Comparison of ENCODE assay signal across 11 mouse cellular contexts in the genomic region with DNA sequence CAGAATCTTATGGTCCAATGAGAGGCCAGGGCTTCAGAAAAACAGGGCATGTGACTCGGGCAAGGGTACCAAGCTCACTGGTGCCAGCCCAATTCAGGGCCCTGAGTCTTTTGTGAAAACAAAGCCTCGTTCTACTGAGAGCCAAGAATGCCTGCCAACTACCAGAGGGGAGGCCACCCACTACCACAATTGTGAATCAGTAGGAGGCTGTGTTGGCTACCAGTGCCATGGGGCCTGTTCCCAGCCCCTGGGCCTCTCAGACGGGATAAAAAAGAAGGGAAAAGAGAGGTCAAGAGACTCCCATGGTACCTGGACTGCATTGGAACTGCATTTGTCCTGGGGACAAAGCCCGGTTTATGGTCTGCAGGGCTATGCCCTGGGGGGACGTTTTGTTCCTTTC. TPM values are rescaled to one million over a fixed set of nuclear protein-coding genes. Genes with fewer than 3 reads are reported as not detected.
DNase-seq lines count a peak whose midpoint lies in the region; ATAC-seq and TF ChIP-seq lines count a peak whose summit lies in the region.
"Had no signal": no experiment of that assay in that cellular context is flagged by ENCODE, and none has a peak within 500 bp of the region (broad histone marks: within the 10 kb centered on the region; RNA-seq: fewer than 3 reads in every experiment).

No protein-coding gene starts in this region.

- H3K27me3 ChIP-seq in midbrain, embryonic 13.5 days: peaks cover 7% of the 10 kb centered on the region; the same call in 1 of the 2 replicates
- H3K27me3 ChIP-seq in midbrain, embryonic 11.5 days (ENCODE audit: control insufficient read depth, insufficient read depth, low read length): no peaks in the 10 kb centered on the region; the same call in 1 of the 2 replicates
- H3K27me3 ChIP-seq in intestine, postnatal 0 days (replicated peaks; ENCODE audit: control insufficient read depth, insufficient read depth, low read length): 0 out of 2 replicates have a peak, but pooled peaks cover 5% of the 10 kb centered on the region

- no peak overlapping the region for H3K4me2 ChIP-seq in midbrain, embryonic 13.5 days (replicated peaks)
- no peak overlapping the region for H3K4me2 ChIP-seq in midbrain, embryonic 11.5 days
- H3K4me2 ChIP-seq in intestine, postnatal 0 days (replicated peaks; ENCODE audit: low read depth): no peak overlapping the region
- H3K4me2 ChIP-seq: intestine, embryonic 15.5 days had no signal

- no peak overlapping the region for H3K27ac ChIP-seq in midbrain, embryonic 13.5 days
- H3K27ac ChIP-seq in midbrain, embryonic 11.5 days (ENCODE audit: low read depth, low read length): no peak overlapping the region
- H3K27ac ChIP-seq in intestine, postnatal 0 days (ENCODE audit: low read depth, low read length): no peak overlapping the region
- H3K27ac ChIP-seq: intestine, embryonic 15.5 days; limb, embryonic 10.5 days had no signal

- DNase-seq in midbrain, embryonic 11.5 days (ENCODE audit: low spot score, missing footprints): no peak
- DNase-seq in frontal cortex, postnatal 10 days (ENCODE audit: low spot score in 2 of 2): peak; percentile 53 to 75
- peak; percentile 74 for DNase-seq in left cerebral cortex, adult 11 months (ENCODE audit: low spot score)
- DNase-seq in right cerebral cortex, postnatal 36 days (ENCODE audit: low spot score in 2 of 2): peak; percentile 55 to 65
- no peak for DNase-seq in ovary, postnatal 36 days (ENCODE audit: low spot score)
- DNase-seq: heart, adult 18-20 months; thymus, adult 2 months had no signal

- H3K36me3 ChIP-seq in midbrain, embryonic 13.5 days: no peaks in the 10 kb centered on the region
- no peaks in the 10 kb centered on the region for H3K36me3 ChIP-seq in midbrain, embryonic 11.5 days (ENCODE audit: control insufficient read depth, insufficient read depth, low read length)
- no peaks in the 10 kb centered on the region for H3K36me3 ChIP-seq in intestine, postnatal 0 days (ENCODE audit: control insufficient read depth, insufficient read depth)
- H3K36me3 ChIP-seq: intestine, embryonic 15.5 days; limb, embryonic 10.5 days had no signal

- 54% methylated on average over 5 of the region's 5 CpGs for WGBS in midbrain, embryonic 13.5 days
- 59% methylated on average over 5 of the region's 5 CpGs for WGBS in midbrain, embryonic 11.5 days
- WGBS in intestine, postnatal 0 days: 60% methylated on average over 5 of the region's 5 CpGs

- peak; percentile 51; the same call in 1 of the 2 replicates for ATAC-seq in midbrain, embryonic 13.5 days
- ATAC-seq in midbrain, embryonic 11.5 days (ENCODE audit: low FRiP score): no peak
- no peak for ATAC-seq in intestine, postnatal 0 days
- ATAC-seq: intestine, embryonic 15.5 days had no signal

- H3K4me3 ChIP-seq in midbrain, embryonic 13.5 days (replicated peaks): no peak overlapping the region
- H3K4me3 ChIP-seq in midbrain, embryonic 11.5 days (ENCODE audit: low read depth, low read length): no peak overlapping the region
- H3K4me3 ChIP-seq in intestine, postnatal 0 days (ENCODE audit: low read depth, low read length): no peak overlapping the region
- H3K4me3 ChIP-seq: intestine, embryonic 15.5 days; limb, embryonic 10.5 days had no signal

- TF ChIP-seq CTCF in intestine, postnatal 0 days (IDR thresholded peaks at IDR 0.05; ENCODE audit: low read depth): no peak

- no peaks in the 10 kb centered on the region for H3K9me3 ChIP-seq in midbrain, embryonic 13.5 days
- H3K9me3 ChIP-seq in midbrain, embryonic 11.5 days (ENCODE audit: control insufficient read depth, low read length): no peaks in the 10 kb centered on the region
- H3K9me3 ChIP-seq in intestine, postnatal 0 days (ENCODE audit: control insufficient read depth): no peaks in the 10 kb centered on the region
- H3K9me3 ChIP-seq: intestine, embryonic 15.5 days; limb, embryonic 10.5 days had no signal

- H3K4me1 ChIP-seq in midbrain, embryonic 13.5 days (replicated peaks): peaks cover 9% of the 10 kb centered on the region; the same call in 1 of the 2 replicates
- H3K4me1 ChIP-seq in midbrain, embryonic 11.5 days (ENCODE audit: control insufficient read depth, insufficient read depth, low read length): no peaks in the 10 kb centered on the region
- H3K4me1 ChIP-seq in intestine, postnatal 0 days (replicated peaks; ENCODE audit: control insufficient read depth, insufficient read depth, low read length): peaks cover 4% of the 10 kb centered on the region; the same call in 1 of the 2 replicates
- H3K4me1 ChIP-seq: intestine, embryonic 15.5 days had no signal

- no peak overlapping the region for H3K9ac ChIP-seq in midbrain, embryonic 13.5 days (replicated peaks)
- H3K9ac ChIP-seq in midbrain, embryonic 11.5 days (ENCODE audit: low read length): no peak overlapping the region
- H3K9ac ChIP-seq in intestine, postnatal 0 days (ENCODE audit: low read depth, low read length): no peak overlapping the region
- H3K9ac ChIP-seq: intestine, embryonic 15.5 days had no signal

RNA-seq across cellular contexts. Expression of gene 2310022B05Rik, which starts 41.9 kb away (rescaled TPM):
- 15.7 and 18.1 TPM in 2 replicates for polyA plus RNA-seq in midbrain, embryonic 13.5 days (2015; fragmentation: Nextera tagmentation; extraction: Ambion mirVana)
- 17.4 and 21.2 TPM in 2 replicates for polyA plus RNA-seq in midbrain, embryonic 11.5 days (2014; fragmentation: Nextera tagmentation; extraction: Ambion mirVana)
- polyA plus RNA-seq in intestine, postnatal 0 days (2015; fragmentation: Nextera tagmentation; extraction: Ambion mirVana): 22.1 and 22.6 TPM in 2 replicates

RNA-seq across cellular contexts. Expression of gene Capn9, which starts 45.3 kb away (rescaled TPM):
- 0.07 and 0.10 TPM in 2 replicates for polyA plus RNA-seq in midbrain, embryonic 13.5 days (2015; fragmentation: Nextera tagmentation; extraction: Ambion mirVana)
- polyA plus RNA-seq in midbrain, embryonic 11.5 days (2014; fragmentation: Nextera tagmentation; extraction: Ambion mirVana): not detected in 2 replicates
- polyA plus RNA-seq in intestine, postnatal 0 days (2015; fragmentation: Nextera tagmentation; extraction: Ambion mirVana): 2.0 and 2.7 TPM in 2 replicates
- polyA plus RNA-seq: limb, embryonic 10.5 days had no signal

RNA-seq across cellular contexts. Expression of gene Agt, which starts 51.7 kb away (rescaled TPM):
- polyA plus RNA-seq in midbrain, embryonic 13.5 days (2015; fragmentation: Nextera tagmentation; extraction: Ambion mirVana): not detected in 2 replicates
- not detected in 2 replicates for polyA plus RNA-seq in midbrain, embryonic 11.5 days (2014; fragmentation: Nextera tagmentation; extraction: Ambion mirVana)
- polyA plus RNA-seq in intestine, postnatal 0 days (2015; fragmentation: Nextera tagmentation; extraction: Ambion mirVana): 11.3 and 11.8 TPM in 2 replicates
- polyA plus RNA-seq: limb, embryonic 10.5 days had no signal

Comparison
In these comparisons a context has a peak if more than half of its experiments do, and no peak if none do; other contexts are left out.
1. DNase-seq: peak in frontal cortex, postnatal 10 days (2 of 2), left cerebral cortex, adult 11 months (single experiment) and right cerebral cortex, postnatal 36 days (2 of 2); none in midbrain, embryonic 11.5 days (single experiment) and ovary, postnatal 36 days (single experiment).
2. RNA of gene Agt, which starts 51.7 kb away (polyA plus RNA-seq): 11.3 to 11.8 TPM in intestine, postnatal 0 days; not detected in midbrain, embryonic 13.5 days and not detected in midbrain, embryonic 11.5 days; every median in the first group is over 10 times any median in the second.